Mouse (Mus musculus) megakaryocyte, adult 5-6 weeks (primary cell): ENCODE measurements around the gene Cpt1c. TPM values are rescaled to one million over a fixed set of nuclear protein-coding genes. Genes with fewer than 3 reads are reported as not detected.

Source experiments
- ATAC-seq: 2 replicates; pipeline ENCODE4 v1.8.0; 2016; ENCODE audit warnings: mild to moderate bottlenecking, inconsistent platforms; ENCODE audit not compliant: poor library complexity, severe bottlenecking
- total RNA-seq, 2 experiments: library from RNA; stranded (forward) in 1 of 2; stranded (reverse) in 1 of 2; fragments of 153-499, 151-499 nt in 1 of 2; fragments of 221-1000, 200-1000 nt in 1 of 2; gene quantifications; 2 replicates each; pipeline versions ENCODE4 v1.2.3 to v1.2.4; 2015 to 2017

Gene Cpt1c
- total RNA-seq, 2 experiments from 2014 or later: not detected

GRCm38 (mm10) chr7:45000539-45001114 is 26.0 kb upstream of the Cpt1c start:
- no peak for ATAC-seq

GRCm38 (mm10) chr7:44999753-45000152 is 25.1 kb upstream of the Cpt1c start:
- ATAC-seq: no peak

- 0 out of 2 replicates have a peak, but pooled peaks have one; percentile 10 for ATAC-seq
Measured at GRCm38 (mm10) chr7:44998501-44998955, 23.9 kb upstream of the Cpt1c start, which contains the start of gene Bcl2l12. Gene Bcl2l12, minus strand, starts transcription at chr7:44998712.

GRCm38 (mm10) chr7:44997940-44998428 is 23.3 kb upstream of the Cpt1c start:
- ATAC-seq: no peak

GRCm38 (mm10) chr7:44997231-44997939 is 22.7 kb upstream of the Cpt1c start, which contains the start of gene Irf3:
Gene Irf3, plus strand, starts transcription at chr7:44997648.
- peak; percentile 91 for ATAC-seq

- ATAC-seq: no peak
Measured at GRCm38 (mm10) chr7:44996672-44997071, 22.0 kb upstream of the Cpt1c start.

GRCm38 (mm10) chr7:44986879-44987718 is 12.4 kb upstream of the Cpt1c start:
- ATAC-seq: peak; percentile 10

GRCm38 (mm10) chr7:44986192-44986878 is 11.7 kb upstream of the Cpt1c start, which contains the start of gene Prmt1:
Gene Prmt1, minus strand, starts transcription at chr7:44986568.
- ATAC-seq: peak; percentile 87

GRCm38 (mm10) chr7:44985595-44986191 is 11.0 kb upstream of the Cpt1c start:
- no peak for ATAC-seq

- ATAC-seq: no peak
Measured at GRCm38 (mm10) chr7:44984833-44985164, 10.1 kb upstream of the Cpt1c start.

GRCm38 (mm10) chr7:44983944-44984832 is 9.5 kb upstream of the Cpt1c start:
- ATAC-seq: no peak

GRCm38 (mm10) chr7:44983085-44983484 is 8.4 kb upstream of the Cpt1c start:
- peak; percentile 39 for ATAC-seq

- no peak for ATAC-seq
Measured at GRCm38 (mm10) chr7:44981539-44981938, 6.9 kb upstream of the Cpt1c start.

GRCm38 (mm10) chr7:44978300-44978699 is 3.6 kb upstream of the Cpt1c start:
- no peak for ATAC-seq

- no peak for ATAC-seq
Measured at GRCm38 (mm10) chr7:44975117-44975419, 417 bp upstream of the Cpt1c start.

- ATAC-seq: no peak
Measured at GRCm38 (mm10) chr7:44973415-44974130, 1.1 kb downstream of the Cpt1c start.

- no peak for ATAC-seq
Measured at GRCm38 (mm10) chr7:44971142-44971541, 3.5 kb downstream of the Cpt1c start.

GRCm38 (mm10) chr7:44970231-44970691 is 4.4 kb downstream of the Cpt1c start:
- peak; percentile 83 for ATAC-seq

GRCm38 (mm10) chr7:44966638-44967037 is 8.0 kb downstream of the Cpt1c start:
- no peak for ATAC-seq
